Mouse (Mus musculus) telencephalon, adult 2 months (tissue): ENCODE results near the gene Rnf227.

Source experiments
- DNase-seq: peaks from one replicate; pipeline ENCODE4 v3.0.0-alpha.2; 2011; ENCODE audit warnings: low read depth, low spot score

Rnf227 gene

DNA sequence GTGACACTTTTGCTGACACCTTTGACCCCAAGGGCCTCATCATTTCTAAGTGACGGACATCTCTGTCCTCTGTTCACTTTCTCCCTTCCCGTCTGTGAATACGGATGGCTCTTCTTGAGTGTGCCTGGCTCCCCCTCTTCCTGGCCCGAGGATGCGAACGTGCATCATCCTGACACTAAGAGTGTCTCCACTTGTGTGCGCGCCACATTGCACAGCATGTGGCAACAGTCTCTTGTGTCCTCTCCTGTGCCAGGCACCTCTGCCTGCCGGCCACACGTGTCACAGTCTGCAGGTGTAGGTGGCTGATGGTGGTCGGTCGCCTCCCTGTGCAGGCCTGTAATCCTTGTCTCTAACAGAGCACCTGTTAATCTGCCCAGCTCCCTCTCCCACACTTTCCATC lies 31.3 kb downstream of the Rnf227 start:
- DNase-seq: no peak

DNA sequence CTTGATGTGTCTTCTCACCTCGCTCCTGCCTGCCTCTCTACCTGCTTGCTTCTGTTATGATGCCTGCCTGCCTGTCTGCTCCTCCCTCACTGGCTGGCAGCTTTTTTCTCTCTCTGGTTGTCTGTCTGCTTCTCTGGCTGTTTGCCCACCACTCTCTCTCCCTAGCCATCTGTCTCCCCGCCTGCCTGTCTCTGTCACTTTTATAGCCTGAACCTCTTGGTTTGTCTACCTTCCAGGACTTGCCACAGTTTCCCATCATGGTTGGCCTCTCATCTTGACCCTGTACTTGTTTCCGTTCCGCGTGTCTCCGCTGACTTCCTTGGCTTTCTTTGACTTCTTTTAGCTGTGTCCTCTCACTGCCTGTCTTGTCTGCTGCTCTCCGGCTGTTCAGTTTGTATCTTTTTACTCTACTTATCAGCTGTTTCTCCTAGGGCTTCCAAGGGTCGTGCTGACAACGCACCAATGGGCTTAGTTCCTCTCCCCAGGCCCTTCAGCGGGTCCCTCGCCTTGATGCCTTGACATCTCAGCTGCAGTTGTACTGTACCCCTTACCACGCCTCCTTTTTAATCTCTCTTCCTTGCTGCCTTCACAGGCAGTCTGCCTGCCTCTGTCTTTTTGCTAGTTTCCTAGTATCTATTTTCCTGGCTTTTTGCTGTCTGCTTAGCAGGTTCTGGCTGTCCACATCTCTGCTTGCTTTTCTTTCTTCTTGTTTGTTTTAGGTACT lies 32.0 kb downstream of the Rnf227 start:
- no peak for DNase-seq

DNA sequence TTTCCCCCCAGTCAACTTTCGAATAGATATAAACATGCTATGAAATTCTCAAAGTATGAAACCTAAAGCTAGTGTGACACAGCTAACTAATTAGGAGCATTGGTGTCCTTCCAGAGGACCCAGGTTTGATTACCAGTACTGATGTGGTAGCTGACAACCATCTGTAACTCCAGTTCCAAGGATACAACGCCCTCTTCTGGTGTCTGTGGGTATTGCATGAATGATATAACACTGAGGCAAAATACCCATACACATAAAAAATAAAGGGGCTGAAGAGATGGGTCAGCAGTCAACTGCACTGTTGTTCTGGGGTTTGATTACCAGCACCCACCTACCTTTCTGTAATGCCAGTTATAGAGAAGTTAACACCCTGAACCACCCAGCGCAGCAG lies 32.5 kb downstream of the Rnf227 start:
- no peak for DNase-seq

DNA sequence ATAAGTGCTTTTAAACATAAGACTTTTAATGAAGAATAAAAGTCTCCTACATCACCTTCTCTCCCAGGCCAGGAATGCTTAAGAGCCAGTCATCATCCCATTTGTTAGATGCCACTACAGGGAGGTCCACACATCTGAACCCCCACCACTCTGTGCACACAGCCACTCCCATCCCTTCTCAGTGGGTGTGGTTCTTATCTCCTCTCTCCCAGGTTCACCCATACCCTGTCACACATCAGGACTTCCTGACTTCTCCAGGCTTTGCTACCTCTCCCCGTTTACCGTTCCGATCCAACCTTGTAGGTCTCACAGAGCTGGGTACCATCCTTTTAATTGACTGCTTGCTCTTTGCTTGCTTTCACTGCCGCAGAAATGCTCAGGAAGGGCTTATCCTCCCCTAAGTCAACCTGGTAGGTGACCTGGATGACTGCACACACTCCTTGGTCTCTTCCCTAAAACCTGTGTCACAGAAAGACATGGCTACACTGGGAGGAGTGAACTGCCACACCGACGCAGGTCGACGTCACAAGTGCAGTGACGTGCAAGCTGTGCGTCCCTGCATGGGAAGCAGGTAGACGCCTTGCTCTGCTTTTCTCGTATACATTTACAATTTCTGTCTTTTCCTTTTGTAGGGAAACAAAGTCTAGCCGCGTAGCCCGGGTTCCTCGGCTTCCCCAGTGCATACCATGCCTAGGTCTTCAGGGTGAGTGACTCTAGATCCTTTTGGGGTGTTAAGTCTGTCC lies 33.1 kb downstream of the Rnf227 start:
- no peak for DNase-seq

DNA sequence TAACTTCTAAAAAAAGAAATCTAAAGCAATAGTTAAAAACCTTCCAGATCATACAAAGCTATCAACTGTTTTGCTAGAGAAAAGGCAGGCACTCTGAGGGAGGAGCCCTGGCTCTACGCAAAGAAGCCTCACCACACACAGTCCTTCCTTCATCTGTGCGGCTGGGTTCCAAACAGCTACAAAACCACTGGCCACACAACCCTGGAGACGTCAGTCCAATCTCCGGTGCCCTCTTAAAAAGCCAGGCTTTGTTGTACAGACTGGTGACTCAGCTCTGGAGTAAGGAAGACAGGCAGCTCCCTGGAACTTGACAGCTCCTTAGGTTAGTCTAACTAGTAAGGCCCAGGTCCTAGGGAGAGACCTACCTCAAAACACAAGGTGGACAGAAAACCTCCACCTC lies 35.4 kb downstream of the Rnf227 start:
- no peak for DNase-seq

DNA sequence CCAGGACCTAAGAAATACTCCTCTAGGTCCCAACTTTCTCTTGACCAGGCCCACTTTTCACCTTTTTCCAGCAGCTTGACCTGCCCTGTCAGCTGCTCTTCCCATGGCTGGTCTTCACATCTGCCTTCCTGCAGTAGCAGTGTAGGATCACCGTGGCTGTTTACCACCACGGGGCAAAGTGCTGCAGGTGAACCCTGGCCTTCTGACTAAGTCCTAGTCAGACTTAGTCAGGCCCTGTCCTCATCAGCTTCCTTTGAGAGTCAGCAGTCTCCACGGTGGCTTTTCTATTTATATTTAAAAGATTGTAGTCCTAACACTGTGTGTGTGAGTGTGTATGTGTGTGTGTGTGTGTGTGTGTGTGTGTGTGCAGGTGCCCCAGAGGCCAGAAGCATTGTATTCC lies 37.5 kb downstream of the Rnf227 start:
- no peak for DNase-seq

DNA sequence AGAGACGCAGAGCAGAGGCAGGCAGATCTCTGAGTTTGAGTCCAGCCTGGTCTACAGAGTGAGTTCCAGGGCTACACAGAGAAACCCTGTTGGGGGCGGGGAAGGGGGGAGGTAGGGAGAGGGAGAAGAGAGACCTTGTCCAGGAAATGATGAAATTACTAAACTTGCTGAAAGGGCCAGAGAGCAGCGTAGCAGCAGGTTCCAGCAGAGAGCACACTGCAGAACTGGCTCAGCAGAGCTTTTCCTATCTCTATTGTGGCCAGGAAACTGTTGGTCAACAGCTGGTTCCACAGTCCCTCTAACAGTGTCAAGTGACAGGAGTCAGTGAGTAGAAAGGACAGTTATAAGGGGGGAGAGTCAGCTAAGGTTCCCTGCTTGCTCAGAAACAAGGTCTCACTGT lies 39.3 kb downstream of the Rnf227 start:
- DNase-seq: no peak

DNA sequence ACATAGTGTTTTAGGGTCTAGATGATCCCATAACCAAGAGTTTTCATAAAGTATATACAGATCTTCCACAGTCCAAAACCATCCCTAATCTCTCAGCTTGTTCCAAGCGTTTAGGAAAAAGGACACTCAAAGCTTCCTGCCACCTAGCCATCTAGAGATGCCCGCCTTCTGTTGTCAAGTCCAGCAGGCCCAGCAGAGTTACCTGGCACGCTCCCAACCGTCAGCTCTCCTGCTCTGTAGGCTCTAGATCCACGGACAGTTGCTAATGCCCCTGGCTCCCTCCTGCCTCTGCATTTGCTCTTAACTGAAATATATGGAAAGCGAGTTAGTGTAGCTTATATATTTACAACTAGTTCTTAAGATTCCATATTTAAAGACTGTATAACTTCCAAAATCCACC lies 41.1 kb downstream of the Rnf227 start:
- no peak for DNase-seq

DNA sequence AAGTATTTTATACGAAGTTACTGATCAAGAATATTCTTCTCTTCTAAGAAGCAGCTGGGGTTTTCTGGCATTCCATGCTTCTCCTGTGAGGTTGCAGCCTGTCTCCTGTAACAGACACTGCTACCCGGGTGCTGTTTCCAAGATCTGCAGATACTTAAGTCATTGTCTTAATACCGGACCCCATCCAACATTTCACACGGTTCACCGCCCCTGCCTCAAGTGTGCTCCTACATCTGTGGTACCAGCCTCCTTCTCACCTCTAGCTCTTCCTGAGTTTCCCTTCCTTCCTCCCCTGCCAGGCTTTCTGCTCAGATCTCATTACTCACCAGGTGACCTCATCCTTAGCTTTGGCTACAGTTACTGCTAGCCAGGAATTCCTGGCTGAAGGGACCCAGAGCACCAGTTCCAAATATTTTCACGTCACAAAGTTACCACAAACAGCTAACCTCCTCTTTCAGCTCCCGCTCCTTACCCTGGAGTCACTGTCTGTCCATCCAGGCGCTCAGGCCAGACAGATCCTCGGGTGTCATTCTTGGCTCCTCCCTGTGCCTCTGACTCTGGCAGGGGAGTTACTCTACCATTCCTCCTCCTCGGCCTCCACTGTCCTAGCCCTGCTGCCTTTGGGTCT lies 42.3 kb downstream of the Rnf227 start:
- no peak for DNase-seq

DNA sequence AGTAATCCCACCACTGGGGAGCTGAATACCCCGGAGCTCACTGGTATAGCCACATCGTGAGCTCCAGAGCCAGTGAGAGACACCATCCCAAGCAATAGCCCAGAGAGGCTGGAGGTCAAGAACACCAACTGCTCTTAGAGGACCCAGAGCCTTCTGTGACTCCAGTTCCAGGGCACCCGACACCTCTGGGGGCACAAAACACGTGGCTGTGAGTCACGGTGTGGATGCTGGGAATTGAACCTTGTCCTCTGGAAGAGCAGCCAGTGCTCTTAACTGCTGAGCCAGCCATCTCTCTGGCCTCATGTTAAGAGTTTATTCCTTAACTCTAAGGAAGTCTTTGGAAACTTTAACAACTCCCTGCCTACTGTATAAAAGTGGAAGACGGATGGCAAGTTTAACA lies 44.7 kb downstream of the Rnf227 start:
- DNase-seq: no peak

DNA sequence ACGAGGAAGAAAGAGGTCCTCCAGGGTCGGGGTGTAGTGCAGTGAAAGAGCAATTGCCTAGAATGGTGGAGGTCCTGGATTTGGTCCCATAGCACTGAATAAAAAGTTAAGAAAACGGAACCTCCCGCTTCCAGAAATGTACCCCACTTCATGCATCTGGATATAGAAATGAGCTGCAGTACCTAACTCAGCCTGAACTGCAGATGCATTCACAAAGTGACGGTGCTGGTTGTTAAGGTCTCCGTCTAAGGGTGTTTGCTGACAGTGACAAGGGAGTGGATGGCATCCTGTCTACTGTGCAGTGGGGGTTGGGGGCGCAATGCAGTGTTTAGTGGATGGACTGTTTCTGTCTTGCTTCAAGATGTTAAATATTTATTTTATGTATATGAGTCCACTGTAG lies 46.5 kb downstream of the Rnf227 start:
- DNase-seq: no peak

DNA sequence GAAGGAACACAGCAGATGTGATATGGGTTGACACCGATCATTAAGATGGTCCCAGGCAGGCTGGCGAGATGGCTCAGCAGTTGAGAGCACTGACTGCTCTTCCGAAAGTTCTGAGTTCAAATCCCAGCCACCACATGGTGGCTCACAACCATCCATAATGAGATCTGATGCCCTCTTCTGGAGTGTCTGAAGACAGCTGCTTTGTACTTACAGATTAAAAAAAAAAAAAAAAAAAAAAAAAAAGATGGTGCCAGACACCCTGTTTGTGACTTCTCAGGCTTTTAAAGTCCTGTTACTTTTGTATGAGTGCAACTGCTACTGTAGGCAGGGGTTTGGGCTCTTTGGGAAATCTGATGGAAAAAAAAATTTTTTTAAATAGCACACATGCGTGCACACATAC lies 48.4 kb downstream of the Rnf227 start:
- no peak for DNase-seq

DNA sequence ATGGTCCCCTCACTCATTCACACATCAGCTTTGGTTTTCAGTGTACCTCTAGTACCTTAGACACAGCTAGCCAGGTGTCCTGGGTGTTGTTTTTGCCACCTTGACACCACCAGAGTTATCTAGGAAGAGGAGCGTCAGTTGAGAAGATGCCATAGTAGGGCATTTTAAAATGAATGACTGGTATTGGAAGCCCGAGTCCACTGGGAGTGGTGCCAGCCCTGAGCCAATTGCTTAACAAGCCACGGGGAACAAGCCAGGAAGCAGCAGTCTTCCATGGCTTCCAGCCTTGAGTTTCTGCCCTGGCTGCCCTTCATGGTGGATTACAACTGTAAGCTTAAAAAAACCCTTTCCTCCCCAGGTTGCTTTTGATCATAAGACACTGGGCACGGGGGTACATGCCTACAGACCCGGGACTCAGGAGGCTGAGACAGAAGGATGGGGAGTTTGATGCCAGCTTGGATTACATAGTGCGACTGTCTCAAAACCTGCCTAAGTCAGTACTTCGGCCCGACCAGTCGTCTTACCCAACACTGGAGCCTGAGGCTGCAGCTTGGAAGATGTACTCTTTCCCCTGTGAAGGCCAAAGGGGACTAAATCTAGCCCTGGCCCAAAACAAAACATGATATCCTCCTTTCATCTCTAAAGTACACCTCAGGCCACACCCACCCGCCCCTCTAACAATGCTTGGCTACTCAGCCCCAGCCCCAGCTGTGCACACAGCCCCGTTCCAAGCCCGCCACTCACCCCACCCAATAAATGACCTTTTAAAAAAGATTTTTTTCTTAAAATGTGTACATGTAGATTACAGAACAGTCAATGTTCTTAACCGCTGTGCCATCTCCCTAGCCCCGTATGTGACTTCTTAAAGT lies 49.5 kb downstream of the Rnf227 start:
- DNase-seq: no peak

DNA sequence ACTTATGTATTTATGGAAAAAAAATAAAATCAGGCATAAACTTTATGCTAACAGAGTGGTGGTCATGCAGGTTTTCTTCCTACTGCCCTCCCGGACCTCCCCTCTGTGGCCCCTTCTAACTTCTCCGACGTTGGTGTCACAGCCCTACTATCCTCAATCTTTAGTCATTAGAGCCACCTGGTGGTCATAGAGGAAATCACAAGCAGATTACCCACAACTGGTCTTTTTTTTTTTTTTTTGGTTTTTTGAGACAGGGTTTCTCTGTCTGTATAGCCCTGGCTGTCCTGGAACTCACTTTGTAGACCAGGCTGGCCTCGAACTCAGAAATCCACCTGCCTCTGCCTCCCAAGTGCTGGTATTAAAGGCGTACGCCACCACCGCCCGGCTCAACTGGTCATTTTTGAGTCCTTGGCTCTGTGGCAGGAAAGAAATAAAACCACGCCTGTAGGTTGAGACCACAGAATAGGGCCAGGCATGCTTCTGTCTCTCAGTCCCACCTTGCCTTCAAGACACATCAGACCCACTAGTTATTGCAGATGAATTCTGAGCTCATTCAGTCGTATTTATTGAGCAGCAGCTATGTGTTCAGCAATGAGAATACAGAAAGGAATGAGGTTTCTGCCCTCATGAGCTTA lies 50.3 kb downstream of the Rnf227 start:
- DNase-seq: no peak
